Mouse (Mus musculus) lung, adult 2 months (tissue): ENCODE results near the gene Zbtb20. TPM values are rescaled to one million over a fixed set of nuclear protein-coding genes. Genes with fewer than 3 reads are reported as not detected.

Experiments
- DNase-seq: peaks from one replicate; pipeline ENCODE4 v3.0.0; 2022
- H3K4me1 ChIP-seq: fragments of 200-500 bp; 2 replicates; pipeline ENCODE4 v1.6.1; 2011; ENCODE audit warnings: low read length; ENCODE audit not compliant: control insufficient read depth, insufficient read depth
- H3K4me3 ChIP-seq: fragments of 200-500 bp; replicated peaks from 2 replicates; pipeline ENCODE3; 2011; ENCODE audit warnings: low read depth, mild to moderate bottlenecking, control low read depth, low read length; ENCODE audit errors: extremely low read depth
- CTCF ChIP-seq: fragments of 200-500 bp; IDR thresholded peaks from 2 replicates; pipeline ENCODE4 v1.5.1; 2011; ENCODE audit warnings: mild to moderate bottlenecking, low read length, control low read depth; ENCODE audit not compliant: insufficient read depth
- POLR2A ChIP-seq: fragments of 200-500 bp; IDR thresholded peaks from 2 replicates; pipeline ENCODE4 v1.6.1; 2011; ENCODE audit warnings: low read depth, mild to moderate bottlenecking, control low read depth, low read length, borderline replicate concordance; ENCODE audit errors: extremely low read depth
- WGBS: fragments of 180-500 bp; shearing (Covaris S2); methylation state at CpG from one replicate; pipeline ENCODE4 v1.1.7; 2018; 5-methylcytosine and 5-hydroxymethylcytosine counted together
- polyA plus RNA-seq: library from polyadenylated mRNA; depleted of rRNA; stranded (reverse); fragments of >200 nt; gene quantifications from 2 replicates; pipeline ENCODE4 v1.2.3, GENCODE M21; 2012

The Zbtb20 gene
- polyA plus RNA-seq, 1 experiment, result 30.7 TPM

DNA sequence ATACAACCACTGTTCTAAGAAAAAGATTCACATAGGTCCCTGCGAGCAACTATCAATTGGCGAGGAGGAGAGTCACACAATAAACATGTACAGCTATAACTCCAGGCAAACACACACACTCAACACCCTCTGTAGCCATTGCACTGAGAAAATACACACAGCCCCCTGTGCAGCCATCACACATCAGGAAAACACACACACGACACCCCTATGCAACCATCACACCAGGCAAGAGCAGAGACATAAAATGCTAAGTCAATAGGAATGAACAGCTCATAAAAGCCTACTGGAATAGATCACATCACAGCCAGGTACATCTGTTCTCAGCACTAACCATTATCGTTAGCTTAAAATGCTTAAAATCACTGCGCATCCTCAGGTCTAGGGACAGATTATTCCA, 532.9 kb downstream of the Zbtb20 start:
- no peak for DNase-seq

DNA sequence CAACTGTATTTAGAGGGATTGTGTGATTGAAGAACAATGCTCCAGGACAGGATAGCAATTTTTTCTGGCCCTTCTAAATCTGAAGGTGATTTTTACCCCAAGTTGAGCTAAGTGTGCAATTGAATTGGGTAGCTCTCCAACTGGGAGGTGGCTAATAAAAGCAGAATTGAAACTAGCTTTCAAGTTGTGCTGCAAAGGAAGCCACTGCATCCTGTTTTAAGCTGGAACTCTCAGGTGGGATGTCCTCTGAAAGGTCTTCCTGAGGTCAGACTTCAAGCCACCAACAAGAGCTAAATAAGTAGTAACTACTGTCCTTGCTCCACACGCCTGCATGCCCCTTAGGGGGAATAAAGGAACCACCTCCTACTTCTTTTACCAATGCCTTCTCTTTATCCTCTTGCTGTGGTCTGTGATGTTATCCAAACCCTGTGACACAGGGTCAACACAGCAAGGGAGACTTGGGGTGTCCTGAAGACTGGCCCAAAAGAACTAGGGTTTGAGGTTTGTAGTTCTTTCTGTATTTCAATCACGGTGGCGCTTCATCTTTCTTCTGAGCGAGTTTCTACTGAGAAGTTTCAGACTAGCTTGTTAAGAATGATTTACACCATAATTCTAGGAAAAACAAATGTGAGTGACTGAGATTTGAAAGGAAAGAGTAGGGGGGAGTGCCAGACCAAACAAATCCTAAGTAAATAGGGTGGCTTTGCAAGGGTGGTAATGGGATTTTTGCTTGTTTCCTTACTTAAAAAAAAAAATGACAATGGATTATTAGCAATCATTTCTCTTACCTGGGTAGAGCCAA, 533.6 kb downstream of the Zbtb20 start:
- no peak for DNase-seq
- TF ChIP-seq CTCF (no peak), POLR2A (no peak)
- WGBS, result 52% methylated on average over 4 of the region's 4 CpGs
- H3K4me3 ChIP-seq, result no peak overlapping the region
- peaks cover 10% of the 10 kb centered on the region; the same call in 1 of the 2 replicates for H3K4me1 ChIP-seq

More for the DNA sequence above, 532.9 kb downstream of the Zbtb20 start:
- H3K4me3 ChIP-seq, result no peak overlapping the region
- H3K4me1 ChIP-seq, result peaks cover 10% of the 10 kb centered on the region; the same call in 1 of the 2 replicates
- TF ChIP-seq POLR2A (no peak), CTCF (no peak)
- WGBS, result 86% methylated on average over 5 of the region's 5 CpGs

GRCm38 (mm10) chr16:43409910-43410612, 534.4 kb downstream of the Zbtb20 start:
- WGBS, result 67% methylated on average over 12 of the region's 12 CpGs
- TF ChIP-seq POLR2A (no peak), CTCF (no peak)
- no peak for DNase-seq
- H3K4me3 ChIP-seq, result no peak overlapping the region
- peaks cover 10% of the 10 kb centered on the region; the same call in 1 of the 2 replicates for H3K4me1 ChIP-seq

- Histone ChIP-seq H3K4me1 (peaks cover 10% of the 10 kb centered on the region; the same call in 1 of the 2 replicates), H3K4me3 (no peak overlapping the region)
- WGBS, result 87% methylated on average over 7 of the region's 7 CpGs
- no peak for DNase-seq
- TF ChIP-seq POLR2A, result no peak
- no peak for TF ChIP-seq CTCF
These were observed 534.9 kb downstream of the Zbtb20 start for GRCm38 (mm10) chr16:43410613-43410974.

DNA sequence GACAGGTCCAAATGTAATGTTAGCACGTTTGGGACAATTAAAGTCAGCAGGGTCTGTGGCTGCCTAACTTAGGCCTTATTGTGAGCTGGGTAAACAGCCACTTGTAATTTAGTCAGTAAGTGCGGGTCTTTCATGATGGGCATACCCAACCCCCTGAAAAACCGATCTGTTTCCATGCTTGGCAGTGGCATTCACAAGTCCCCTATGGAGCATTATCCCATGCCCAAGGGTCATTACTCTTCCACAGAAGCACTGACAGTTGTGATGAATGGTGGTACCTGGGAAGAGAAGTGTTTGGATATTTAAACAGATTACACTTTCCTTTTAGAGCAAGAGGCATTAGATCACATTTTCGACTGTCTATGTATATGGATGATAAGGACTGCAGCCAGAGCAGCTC, 540.2 kb downstream of the Zbtb20 start:
- no peak for DNase-seq
- no peaks in the 10 kb centered on the region for H3K4me1 ChIP-seq
- WGBS, result 71% methylated on average over 4 of the region's 4 CpGs
- TF ChIP-seq CTCF (no peak), POLR2A (no peak)
- no peak overlapping the region for H3K4me3 ChIP-seq

DNA sequence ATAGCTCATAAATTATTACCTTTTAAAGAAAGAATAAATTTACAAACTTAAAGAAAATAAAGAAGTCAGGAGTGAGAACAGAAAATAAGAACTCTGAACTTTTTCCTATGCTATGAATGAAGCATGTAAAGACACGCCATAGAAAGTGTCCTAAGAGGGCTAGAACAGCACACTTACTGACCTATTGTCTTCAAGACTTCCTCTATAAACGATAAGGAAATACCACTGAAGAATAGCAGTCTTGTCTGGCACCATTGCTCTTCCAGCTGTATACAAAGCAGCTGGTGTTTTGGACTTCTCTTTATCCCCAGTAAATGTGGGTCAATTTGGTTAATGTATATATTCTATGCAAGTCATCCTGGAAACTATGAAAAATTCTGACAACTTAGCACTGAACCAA, 544.2 kb downstream of the Zbtb20 start:
- H3K4me1 ChIP-seq, result no peaks in the 10 kb centered on the region
- WGBS, result 25% methylated on average over 2 of the region's 2 CpGs
- DNase-seq, result no peak
- H3K4me3 ChIP-seq, result no peak overlapping the region
- no peak for TF ChIP-seq POLR2A
- TF ChIP-seq CTCF, result no peak

- 74% methylated on average over 2 of the region's 2 CpGs for WGBS
- peaks cover 5% of the 10 kb centered on the region for H3K4me1 ChIP-seq
- TF ChIP-seq CTCF (no peak), POLR2A (no peak)
- no peak for DNase-seq
- no peak overlapping the region for H3K4me3 ChIP-seq
These were observed 553.3 kb downstream of the Zbtb20 start for GRCm38 (mm10) chr16:43428955-43429354.

DNA sequence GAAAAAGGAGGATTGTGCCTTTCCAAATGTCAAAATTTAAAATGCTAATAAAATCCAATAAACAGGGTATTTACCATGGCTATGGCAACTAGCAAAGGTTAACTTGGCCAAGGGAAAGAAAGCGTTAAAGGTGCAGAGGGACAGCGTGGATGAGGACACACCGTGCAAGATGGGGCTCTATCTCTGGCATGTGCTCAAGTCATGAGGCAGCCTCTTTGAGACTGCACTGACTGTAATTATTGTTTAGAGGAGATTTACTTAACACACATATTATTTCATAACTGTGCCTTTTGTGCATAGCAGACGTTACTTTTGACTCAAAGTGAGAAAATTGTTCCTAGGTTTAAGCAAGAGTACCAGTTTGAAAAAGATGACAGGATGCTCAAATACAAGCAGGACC, 554.3 kb downstream of the Zbtb20 start:
- no peak for TF ChIP-seq POLR2A
- no peak for TF ChIP-seq CTCF
- DNase-seq, result no peak
- WGBS, result 70% methylated on average over 4 of the region's 4 CpGs
- peaks cover 5% of the 10 kb centered on the region for H3K4me1 ChIP-seq
- H3K4me3 ChIP-seq, result no peak overlapping the region

DNA sequence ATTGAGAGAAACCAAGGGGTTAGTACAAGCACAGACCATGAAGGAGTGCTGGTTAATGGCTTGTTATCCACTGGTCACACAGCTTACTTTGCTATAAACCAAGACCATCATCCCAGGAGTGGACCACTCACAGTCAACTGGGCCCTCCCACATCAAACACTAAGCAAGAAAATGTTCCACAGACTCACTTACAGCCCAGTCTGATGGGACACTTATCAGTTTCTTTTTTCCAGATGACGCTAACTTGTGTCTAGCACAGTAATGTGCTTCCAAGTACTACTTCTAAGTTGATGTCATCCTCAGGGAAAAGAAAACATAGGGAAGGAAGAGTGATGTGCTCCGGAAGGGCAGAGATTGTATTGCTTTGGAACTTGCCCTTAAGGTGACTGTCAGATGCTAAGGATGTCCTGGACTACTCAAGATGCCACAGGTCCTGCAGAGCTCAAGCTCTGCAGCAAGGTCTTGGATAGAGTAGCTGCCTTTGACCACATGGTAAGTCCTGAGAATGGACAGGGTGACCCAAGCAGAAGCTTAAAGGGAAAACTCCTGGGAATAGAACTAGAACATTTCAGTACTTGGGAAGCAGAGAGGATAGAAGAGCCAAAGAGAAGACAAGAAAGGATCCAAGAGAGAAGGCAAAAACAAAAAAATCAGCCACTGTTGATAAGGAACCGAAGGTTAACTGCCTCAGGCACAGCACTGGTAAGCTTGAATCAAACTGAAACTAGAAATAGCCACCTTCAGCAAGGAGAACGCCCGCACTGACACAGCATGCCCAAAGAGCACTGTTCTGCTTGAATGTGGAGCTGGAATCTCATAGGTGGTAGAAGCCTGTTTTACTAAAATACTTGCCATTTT, 556.1 kb downstream of the Zbtb20 start:
- 66% methylated on average over 5 of the region's 5 CpGs for WGBS
- no peak for DNase-seq
- Histone ChIP-seq H3K4me1 (peaks cover 5% of the 10 kb centered on the region), H3K4me3 (no peak overlapping the region)
- no peak for TF ChIP-seq CTCF
- TF ChIP-seq POLR2A, result no peak

GRCm38 (mm10) chr16:43434941-43435340, 559.3 kb downstream of the Zbtb20 start:
- peaks cover 8% of the 10 kb centered on the region for H3K4me1 ChIP-seq
- DNase-seq, result no peak
- TF ChIP-seq CTCF (peak; percentile 42; the same call in 1 of the 2 replicates), POLR2A (no peak)
- no peak overlapping the region for H3K4me3 ChIP-seq
- 63% methylated on average over 3 of the region's 3 CpGs for WGBS
